Mouse (Mus musculus) liver, adult 2 months (tissue): Measurements from ENCODE around the gene Ccr9.

ENCODE experiments used
- CTCF ChIP-seq: fragments of 200-500 bp; IDR thresholded peaks from 2 replicates; pipeline ENCODE4 v1.5.1; 2011; ENCODE audit warnings: low read depth, low read length, control low read depth
- POLR2A ChIP-seq: fragments of 200-500 bp; IDR thresholded peaks from 2 replicates; pipeline ENCODE4 v1.6.1; 2011; ENCODE audit warnings: low read length, control low read depth; ENCODE audit not compliant: insufficient read depth; ENCODE audit errors: extremely low read depth

- no peak for TF ChIP-seq CTCF
- no peak for TF ChIP-seq POLR2A
These were observed 45.2 kb upstream of the Ccr9 start for GRCm38 (mm10) chr9:123632993-123633392.
